Mouse (Mus musculus): ENCODE data around the gene Olfr629.
"Not testable (repeated sequence)": the region's sequence is repeated elsewhere in the genome, so short reads cannot be mapped to it uniquely, and the experiment has no call there.

DNA sequence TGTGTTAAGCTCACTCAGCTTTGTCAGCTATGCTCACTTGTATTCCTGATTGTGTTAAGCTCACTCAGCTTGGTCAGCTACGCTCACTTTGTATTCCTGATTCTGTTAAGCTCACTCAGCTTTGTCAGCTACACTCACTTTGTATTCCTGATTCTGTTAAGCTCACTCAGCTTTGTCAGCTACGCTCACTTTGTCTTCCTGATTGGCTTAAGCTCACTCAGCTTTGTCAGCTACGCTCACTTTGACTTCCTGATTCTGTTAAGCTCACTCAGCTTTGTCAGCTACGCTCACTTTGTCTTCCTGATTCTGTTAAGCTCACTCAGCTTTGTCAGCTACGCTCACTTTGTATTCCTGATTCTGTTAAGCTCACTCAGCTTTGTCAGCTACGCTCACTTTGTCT, 17.5 kb upstream of the Olfr629 start:
- TF ChIP-seq CTCF (IDR thresholded peaks at IDR 0.05; ENCODE audit: control insufficient read depth, insufficient read depth, insufficient read length); MAX (IDR thresholded peaks at IDR 0.05): not testable (repeated sequence)

Data from C2C12 (cell line).